Mouse (Mus musculus) megakaryocyte, embryonic 14.5 days (primary cell): Measurements from ENCODE around the gene Ear1.
"Not testable (repeated sequence)": the region's sequence is repeated elsewhere in the genome, so short reads cannot be mapped to it uniquely, and the experiment has no call there.

ENCODE experiments used
- FLI1 ChIP-seq: IDR thresholded peaks from 2 replicates; pipeline ENCODE4 v1.6.1; 2012; ENCODE audit warnings: low read length, inconsistent platforms, mixed read lengths
- GATA1 ChIP-seq: IDR thresholded peaks from 3 replicates; pipeline ENCODE4 v1.6.1; 2012; ENCODE audit warnings: mixed read lengths, low read length, inconsistent platforms, borderline replicate concordance

- TF ChIP-seq GATA1, FLI1: not testable (repeated sequence)
Observed at GRCm38 (mm10) chr14:43840976-43841375, 34.3 kb downstream of the Ear1 start.
